Mouse (Mus musculus) urinary bladder, postnatal 4 days (tissue): ENCODE results near the gene Fam189a1.
A peak's percentile ranks its signal among the peaks of the same experiment; 100 is the strongest.

ENCODE experiments used
- DNase-seq, 2 experiments: peaks; one replicate each; pipeline ENCODE4 v3.0.0; 2021 to 2022; ENCODE audit warnings: low spot score in 2 of 2

Gene Fam189a1

DNA sequence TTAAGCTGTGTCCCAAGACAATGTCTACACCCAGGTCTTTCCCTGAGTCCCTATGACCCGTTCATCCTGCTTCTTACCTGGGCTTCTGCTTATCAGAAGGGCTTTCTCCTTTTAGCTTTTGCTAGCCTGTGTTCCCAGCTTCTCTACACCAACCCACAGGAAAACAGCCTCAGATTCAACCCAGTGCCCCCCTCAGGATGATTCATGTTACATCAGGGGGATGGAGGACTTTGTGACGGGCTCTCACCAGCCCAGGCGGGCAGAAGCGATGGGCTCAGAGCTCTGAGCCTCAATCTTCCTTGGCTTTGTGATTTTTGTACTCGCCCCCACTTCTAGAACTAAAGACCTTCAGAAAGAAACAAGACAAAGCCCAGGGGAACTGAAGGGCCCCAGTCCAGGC is 335.3 kb downstream of the Fam189a1 start:
- no peak for DNase-seq

DNA sequence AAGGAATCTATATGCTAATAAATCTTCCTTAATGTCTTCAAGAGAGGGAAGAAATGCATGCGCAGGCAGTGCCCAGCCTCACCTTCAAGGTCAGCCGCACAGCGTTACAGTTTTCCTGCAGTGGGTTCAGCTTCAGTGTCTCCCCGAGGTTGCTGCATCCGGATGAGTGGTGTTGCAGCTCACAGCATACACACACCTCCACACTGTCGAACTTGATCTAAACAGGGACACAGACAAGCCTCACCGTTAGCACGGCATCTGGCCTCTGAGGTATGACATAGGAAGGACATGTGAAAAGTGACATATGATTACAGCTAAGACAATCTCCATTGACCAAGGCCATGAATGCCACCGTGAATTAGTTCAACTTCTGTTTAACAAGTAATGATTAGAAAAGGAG is 336.7 kb downstream of the Fam189a1 start:
- no peak for DNase-seq

DNA sequence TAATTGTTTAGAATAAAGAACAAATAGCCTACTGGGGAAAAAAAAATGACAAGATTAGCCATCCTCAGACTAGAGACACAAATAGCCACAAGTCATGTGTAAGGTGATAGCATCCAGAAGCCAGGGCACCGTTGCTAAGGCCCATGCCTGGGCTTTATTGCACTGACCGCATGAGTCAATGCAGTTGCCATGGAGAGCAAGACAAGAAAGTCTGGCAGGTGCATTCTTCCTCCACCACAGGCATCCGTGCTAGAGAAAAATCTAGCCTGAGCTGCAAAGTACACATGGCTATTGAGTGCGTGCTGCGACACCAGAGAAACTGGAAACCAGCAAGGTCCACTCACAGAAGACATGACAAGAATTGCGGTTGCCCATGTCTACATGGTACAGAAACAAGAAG is 347.5 kb downstream of the Fam189a1 start:
- DNase-seq, result no peak

DNA sequence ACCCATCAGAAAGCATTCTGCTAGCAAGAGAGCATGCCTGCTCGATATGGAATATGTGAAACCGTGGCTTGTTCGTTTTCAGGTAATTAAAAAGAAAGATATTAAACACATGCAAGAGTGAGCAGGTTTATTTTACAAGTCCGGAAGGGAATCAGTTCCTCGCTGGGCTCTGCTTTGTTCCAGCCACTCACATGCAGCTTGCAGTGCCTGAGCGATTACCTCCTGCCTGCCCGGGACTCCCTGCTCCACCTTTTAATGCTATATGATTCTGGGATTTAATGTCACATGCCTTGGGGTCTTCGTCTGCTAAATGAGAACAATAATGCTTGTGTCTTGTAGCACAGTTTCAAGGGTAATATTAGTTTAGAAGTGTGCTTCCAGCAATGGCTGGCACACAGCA is 351.3 kb downstream of the Fam189a1 start:
- DNase-seq, result no peak

DNA sequence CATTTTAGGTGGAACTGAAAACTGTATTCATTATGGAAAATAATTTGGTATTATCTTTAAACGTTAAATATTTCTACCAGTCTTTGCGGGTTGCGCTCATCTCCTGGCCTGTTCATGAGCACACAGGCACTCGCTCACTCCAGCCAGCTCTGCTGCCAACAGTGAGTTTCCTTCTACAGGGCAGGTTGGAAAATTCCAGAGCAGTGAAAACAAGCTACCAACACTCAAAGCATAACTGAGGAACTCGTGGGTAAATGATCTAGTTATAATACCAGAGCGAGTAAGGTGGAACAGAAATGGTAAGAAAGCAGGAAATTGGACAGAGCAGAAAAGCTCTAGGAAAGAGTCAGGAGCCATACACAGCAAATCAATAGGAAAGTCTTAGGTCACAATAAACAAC is 360.8 kb downstream of the Fam189a1 start:
- no peak for DNase-seq

DNA sequence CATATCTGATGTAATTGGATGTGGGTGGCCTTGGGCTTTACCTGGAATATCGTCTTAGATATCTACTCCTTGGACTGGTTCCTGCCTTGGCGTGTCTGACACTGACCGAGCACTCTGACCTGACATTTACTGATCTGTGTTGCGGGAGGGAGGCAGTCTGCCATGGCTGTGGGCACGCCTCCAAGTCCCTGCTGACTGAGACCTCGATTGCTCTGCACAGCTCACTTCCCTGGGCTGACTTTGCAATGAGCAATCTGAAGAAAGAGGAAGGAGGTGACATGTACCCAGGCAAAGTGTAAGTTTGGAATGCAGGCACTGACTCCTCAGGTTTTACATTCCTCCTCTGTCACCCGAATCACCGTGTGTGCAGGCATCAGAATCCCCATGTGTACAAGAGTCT is 364.3 kb downstream of the Fam189a1 start:
- no peak for DNase-seq

DNA sequence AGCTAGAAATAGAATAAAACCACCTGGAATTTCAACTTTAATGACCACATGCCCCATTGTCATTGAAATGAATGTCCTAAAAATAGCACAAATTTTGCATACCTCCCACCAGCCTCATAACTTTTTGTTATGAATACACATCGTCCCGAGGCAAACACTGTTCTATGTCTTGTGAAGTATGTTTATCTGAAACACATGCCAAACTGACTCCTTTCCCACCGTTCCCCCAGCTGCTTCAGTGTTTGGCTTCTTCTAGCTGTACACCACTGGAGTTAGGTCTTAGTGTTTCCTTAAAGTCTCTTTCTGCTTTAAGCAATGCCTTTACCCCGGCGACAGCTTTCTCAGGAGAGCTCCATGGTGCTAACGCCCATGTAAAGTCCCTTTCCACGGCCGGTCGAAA is 365.2 kb downstream of the Fam189a1 start:
- DNase-seq, result no peak

DNA sequence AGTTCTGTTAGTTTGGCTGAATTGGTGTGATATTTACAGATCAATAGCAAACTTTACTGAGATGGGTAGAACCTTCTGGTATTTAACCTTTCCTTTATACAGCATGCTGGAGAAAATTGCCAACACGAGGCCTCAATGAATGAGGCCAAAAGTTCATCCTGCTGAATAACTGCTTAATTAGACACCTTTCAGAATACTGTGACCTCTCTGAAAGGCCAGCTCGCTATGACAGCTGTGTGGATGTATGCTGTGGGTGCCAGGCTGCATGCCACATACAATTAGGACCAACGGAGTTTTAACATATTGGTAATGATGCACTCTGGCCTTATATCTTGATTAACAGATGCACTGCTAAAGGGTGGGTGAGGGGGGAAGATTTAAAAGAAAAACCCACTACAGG is 371.3 kb downstream of the Fam189a1 start:
- DNase-seq, result no peak

DNA sequence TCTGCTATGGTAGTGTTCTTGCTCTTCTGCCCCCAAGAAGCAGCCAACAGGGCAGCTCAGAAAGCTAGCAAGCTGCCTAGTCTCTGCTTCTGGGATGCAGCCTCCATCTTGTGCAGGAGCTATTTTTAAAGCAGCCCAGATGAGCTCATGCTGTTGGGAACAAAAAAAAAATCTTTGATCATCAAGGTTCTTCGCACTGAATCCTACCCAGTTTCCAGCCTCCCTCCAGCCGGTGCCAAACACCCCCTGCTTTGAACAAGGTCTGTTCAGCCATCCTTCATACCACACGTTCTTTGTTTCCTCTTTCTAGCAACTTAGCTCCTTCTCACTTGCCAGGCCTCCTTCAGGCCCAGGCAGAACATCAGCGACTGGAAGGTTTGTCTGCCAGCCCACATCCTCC is 376.9 kb downstream of the Fam189a1 start:
- DNase-seq, result no peak

DNA sequence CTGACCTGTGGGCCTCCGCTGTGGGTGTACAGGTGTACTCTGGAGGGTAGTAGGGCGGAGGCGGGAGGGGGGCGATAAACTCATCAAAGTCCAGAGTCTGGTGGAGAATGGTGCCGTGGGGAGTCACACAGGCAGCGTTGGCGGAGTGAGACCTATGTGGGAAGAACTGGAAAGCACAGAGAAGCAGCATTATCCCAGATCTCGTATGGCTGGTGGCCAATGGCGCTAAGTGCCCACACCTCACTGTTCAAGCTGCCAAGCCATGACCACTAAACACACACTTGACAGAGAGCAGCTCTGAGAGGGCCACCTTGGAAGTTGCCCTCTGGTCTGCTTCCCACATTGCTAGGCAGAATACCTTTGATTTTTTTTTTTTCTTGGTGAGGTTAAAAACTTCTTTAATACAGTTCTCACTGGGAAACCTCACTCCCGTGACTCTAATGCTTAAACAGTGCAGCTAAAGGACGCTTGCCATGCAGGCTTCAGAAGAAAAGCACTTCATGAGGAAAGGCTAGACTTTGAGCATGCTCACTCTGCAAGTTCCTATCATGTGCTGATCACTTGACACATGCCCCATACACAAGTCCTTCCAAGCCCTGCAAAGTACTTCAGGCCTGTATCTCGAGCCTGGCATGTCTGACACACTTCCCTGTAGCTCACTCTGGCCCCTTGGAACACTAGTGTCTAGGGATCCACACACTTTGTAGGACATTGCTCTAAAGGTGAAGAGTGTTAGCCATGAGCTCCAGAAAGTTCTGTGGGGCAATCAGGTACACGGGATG is 379.5 kb downstream of the Fam189a1 start:
- no peak for DNase-seq

DNA sequence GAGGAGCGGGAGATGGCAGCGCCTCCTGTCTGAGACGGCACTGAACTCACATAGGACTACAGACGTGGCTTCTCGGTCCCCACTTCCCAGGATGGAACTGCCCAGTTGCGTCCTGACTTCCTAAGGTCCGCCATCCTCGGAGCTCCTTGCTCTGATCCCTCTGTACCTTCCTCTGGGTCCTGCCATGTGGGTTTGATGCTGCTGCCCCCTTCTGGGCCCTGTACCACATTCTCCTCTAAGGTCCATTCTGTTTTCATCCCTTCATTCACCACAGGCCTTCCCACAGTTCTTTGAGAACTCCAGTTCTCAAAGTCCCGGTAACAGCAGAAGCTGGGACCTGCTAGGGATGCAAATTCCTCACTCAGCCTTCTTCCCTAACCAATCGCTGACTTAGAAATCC is 382.9 kb downstream of the Fam189a1 start:
- DNase-seq, result no peak

DNA sequence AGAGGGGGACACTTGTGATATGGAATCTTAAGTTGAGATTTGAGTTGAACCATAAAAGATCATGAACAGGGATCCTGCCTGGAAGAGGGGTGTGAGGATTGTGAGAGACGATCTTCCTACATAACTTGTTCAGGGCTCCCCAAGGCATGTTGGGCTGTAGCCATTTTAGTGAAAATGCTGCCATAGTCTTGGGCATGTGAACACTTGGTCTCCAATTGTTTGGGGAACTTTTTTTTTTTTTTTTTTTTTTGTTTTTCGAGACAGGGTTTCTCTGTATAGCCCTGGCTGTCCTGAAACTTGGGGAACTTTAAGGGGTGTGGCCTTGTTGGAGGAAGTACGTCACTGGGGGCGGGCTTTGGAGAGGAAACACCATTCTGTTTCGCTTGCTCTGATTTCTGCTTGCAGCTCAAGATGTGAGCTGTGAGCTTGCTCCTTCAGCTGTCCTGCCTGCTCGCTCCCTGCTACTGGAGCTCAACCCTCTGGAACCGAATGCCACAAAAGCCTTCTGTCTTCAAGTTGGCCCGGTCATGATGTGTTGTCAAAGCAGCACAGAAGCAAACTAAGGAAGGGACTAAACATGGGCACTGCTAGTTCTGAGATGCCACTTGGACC is 385.5 kb downstream of the Fam189a1 start:
- DNase-seq, result no peak

DNA sequence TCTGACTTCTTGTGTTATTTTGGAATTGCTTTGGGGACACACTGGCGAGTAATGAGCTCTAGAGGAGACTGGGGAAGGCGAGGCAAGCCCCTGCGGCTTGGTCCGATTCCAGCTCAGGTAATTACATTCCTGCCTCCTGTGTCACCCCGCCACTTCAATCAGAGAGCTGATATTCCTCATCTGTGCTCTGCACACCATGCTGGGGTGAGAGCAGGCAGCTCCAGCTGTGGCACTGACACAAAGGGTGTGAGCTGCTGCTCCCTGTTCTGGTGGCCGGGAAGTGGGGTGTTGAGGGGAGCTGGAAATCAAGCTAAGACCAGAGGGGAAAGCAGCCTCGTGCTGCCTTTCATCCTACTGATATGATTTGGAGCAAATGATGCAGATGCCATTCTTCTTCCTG is 386.6 kb downstream of the Fam189a1 start:
- DNase-seq, result no peak

DNA sequence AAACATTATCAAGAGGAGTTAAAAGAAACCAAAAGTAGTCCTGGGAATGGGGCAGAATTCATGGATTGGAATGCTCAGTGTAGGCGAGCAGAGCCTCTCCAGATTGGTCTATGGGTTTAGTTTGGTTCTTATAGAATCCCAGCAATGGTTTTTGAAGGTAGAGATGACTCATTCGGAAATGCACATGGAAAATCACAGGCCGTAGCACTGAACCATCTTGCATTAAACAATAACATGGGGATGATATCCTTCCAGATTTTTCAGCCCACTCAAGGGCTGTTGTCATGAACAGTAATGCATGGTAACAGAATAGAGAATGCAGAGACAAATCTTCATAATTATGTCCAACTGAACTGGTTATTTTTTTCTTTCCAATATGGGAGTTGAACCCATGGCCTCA is 390.8 kb downstream of the Fam189a1 start:
- no peak for DNase-seq

DNA sequence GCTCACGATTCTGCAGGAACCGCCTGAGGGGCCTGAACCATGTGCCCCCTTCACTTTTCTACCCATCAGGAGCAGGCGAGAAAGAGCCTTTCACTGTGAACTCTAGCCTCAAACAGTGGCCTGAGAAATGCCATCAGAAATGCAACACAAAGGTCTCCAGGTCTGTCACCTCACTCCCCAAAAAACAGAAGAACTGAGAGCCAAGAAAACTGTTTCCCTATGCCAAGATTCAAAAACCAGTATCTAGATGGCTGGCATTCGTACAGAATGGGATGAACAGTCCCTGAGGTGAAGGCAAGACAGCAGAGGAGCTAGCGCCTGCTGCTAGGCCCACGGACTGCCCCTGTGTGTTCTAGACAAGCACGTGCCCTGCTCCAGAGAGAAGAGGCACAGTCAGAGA is 401.2 kb downstream of the Fam189a1 start:
- no peak for DNase-seq

DNA sequence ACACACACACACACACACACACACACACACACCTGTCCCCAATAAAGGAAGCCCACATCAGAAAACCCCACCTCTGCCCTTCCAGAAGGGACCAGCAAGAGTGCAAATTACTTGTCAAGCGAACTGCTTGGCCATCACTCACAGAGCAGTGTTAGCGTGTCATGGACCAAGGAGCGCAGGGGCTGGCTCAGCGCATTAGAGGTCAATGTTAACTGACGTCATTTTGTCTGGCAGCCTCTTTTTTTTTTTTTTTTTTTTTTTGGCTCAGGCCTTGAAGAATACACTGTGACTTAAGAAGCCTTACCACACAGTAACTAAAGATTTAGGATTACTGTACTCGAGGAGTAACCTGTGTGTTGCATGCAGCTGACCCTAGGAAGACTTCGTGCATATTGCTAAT is 402.2 kb downstream of the Fam189a1 start:
- no peak for DNase-seq

DNA sequence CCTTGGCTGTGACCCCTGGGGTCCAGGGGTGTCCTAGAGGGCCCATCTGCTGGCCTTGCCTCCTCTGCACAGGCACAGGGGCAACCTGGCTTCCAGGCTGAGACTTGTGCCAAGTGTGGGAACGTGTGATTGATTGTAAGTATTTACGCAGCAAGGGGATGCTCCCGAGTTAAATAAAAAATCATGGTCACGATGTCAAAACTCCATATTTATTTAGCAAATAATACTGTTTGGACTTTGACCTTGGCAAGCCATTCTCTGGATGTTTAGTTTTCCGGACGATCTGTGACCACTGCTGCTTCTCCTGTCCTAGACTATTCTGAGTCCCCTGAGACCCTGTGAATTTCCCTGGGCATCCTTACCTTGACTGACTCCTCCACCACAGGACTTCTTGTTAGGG is 402.7 kb downstream of the Fam189a1 start:
- no peak for DNase-seq

DNA sequence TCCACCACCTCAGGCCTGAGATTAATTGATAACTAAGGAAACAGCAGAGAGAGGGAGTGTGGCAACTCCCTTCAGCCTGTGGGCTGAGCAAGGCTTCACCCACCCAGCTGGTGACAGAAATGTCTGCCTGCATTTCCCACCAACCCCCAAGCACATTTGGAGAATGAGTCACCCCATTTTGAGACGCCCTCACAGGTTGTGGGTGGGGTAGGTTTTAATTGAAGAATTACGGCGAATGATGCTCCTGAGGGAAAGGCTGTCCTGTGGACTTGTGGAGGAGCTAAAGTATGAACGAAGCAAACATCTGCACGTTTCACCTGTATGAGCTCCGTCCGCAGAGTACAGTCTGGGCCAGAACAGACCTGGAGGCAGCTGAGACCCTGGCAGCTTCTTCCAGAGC is 404.2 kb downstream of the Fam189a1 start:
- no peak for DNase-seq

DNA sequence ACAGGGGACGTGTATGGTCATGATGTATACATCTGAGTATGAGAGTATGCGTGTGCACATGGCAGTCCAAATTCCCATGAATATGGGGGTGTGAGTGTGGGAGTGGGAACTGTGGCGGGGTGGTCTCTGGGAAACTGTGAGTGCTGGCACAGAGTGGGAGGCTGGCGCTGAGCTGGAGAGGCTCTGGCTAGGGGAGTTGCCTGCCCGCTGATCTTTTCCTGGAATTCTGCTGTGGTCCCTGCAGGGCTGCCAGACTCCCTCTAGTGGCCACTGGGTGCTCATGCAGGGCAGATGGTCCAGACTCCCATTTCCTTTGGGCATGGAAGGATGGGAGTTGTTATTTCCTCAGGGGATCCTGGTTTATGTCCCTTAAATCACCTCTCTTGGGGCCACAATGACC is 404.9 kb downstream of the Fam189a1 start:
- DNase-seq, result peak; percentile 36 to 66

DNA sequence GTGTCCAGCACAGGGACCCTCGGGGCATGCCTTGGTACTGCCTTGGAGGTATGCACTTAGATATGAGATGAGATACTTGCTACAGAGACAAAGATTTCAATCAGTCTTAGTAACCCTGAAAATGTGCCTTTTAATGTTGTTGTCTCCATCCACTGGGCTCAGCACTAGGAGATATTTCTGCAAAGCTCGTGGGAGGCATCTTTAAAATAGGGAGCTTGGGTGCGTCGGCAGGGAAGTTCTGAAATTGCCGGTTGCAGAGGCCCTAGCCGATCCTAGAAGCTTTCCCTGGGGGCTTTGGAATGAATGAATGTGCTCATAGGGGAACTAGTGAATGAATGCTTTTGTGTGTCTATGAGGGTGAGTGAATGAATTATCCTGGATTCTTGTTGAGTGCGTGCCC is 412.8 kb downstream of the Fam189a1 start:
- no peak for DNase-seq

DNA sequence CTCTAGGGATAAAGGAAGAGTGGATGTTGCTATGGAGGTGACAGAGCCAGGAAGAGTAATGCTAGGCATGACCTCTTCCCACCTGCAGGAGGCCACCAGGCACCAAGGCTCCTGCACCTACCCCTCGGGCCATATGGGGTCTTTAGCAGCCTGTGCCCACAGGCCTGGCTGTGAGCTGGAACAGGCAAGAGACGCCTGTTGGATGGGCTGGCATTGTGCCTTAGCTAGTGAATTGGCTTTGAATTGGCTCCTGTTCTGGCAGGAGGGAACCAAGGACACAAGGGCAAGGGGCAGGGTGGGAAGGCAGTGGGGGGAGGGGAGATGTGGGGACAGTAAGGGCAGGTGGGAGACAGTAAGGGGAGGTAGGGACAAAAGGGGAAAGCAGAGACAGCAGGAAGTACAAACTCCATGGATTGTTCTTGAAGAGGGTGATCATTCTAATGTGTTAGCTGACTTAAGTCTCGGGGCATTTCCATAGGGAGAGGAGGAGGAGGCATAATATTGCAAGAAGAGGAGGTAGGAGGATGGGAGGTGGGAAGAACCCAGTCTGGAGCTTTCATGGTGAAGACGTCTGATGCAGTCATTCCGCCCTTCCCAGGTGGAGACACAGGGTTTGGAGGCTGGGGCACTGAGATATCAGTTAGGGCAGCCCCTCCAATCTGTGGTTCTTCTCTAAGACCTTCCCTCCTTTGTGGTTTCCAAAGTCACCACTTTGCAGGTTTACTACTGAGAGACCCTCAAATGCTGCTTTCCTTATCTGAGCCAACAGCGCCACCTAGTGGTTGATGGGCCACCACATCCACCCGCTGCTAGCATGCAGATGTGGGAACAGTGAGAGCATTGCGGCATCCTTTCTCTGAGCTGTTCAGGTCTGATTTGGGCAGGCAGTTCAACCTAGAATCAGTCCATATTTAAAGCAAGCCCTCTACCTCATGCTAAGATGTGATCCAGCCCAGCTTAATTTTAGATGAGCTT is 414.8 kb downstream of the Fam189a1 start:
- peak; percentile 50 to 86 for DNase-seq

DNA sequence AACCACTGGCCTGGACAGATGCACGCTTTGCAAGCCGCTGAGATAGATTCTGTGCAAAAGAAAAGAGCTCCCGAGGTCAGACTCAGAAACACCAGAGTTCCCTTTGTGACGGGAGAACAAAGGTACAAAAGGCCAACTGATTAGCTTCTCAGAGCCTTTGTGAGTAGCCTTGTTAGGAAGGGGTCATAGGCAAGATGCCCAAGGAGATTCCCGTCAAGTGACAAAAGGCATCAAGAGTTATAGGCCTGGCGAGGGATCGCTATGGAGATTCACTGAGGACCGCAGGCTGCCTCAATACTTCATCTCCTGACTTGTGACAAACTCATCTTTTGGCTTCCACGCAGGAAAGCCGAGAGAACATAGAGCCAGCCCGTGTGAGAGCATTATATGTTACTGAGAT is 417.2 kb downstream of the Fam189a1 start:
- DNase-seq, result no peak

DNA sequence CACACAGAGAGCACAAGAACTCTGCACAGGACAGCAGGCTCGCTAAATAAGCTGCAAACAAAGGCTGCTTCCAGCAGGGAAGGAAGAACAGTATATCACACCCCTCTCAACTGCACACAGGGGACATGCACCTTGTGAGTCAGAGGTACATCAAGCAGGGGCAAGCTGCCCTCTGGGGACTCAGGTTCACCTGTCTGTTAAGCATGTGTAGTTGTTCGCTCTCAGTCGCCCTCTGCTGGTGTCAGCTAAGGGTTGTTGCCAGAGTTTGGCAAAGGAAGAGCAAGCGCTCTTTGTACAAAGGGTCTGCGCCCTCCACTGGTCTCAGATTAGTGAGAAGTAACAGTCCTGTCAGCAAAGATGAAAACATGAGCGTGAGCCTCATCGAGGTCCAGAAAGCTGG is 426.6 kb downstream of the Fam189a1 start:
- DNase-seq, result no peak
